Mouse (Mus musculus): ENCODE data around the gene Map3k12.

DNA sequence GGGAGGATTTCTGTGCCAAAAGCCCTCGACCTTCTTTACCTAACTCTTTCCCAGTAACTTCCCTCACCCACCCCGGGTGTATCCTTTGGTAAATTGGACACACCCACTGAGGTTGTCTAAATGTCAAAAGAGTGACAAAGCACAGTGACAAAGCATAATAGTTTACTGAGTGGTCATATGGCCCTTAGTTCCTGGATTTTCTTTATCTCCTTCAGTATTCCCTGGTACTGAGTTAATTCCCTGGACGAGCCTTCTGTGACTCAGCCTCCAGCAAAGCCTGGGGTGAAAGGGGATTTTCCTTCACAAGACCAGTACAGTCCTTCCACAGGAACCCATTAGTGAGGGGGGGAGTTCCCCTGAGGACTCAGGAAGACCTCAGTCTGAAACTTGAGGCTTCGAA lies 55.9 kb downstream of the Map3k12 start:
- no peak for TF ChIP-seq POLR2A (IDR thresholded peaks at IDR 0.05; ENCODE audit: low read depth, low read length)
- no peak for TF ChIP-seq CTCF (IDR thresholded peaks at IDR 0.05; ENCODE audit: extremely low read depth, insufficient read length, insufficient replicate concordance, low read depth, low read length)

Measured in small intestine, adult 2 months (tissue).